Mouse (Mus musculus) C2C12 (cell line): ENCODE measurements around the gene Adat1.
"Not testable (repeated sequence)": the region's sequence is repeated elsewhere in the genome, so short reads cannot be mapped to it uniquely, and the experiment has no call there.

ENCODE experiments used
- CTCF ChIP-seq: IDR thresholded peaks from one replicate; pipeline ENCODE4 v1.5.1; 2011; ENCODE audit not compliant: control insufficient read depth, insufficient read depth, insufficient read length
- FOSL1 ChIP-seq: IDR thresholded peaks from one replicate; pipeline ENCODE4 v1.8.0; 2011; ENCODE audit warnings: mild to moderate bottlenecking, low read length; ENCODE audit not compliant: poor library complexity, insufficient read depth, severe bottlenecking

DNA sequence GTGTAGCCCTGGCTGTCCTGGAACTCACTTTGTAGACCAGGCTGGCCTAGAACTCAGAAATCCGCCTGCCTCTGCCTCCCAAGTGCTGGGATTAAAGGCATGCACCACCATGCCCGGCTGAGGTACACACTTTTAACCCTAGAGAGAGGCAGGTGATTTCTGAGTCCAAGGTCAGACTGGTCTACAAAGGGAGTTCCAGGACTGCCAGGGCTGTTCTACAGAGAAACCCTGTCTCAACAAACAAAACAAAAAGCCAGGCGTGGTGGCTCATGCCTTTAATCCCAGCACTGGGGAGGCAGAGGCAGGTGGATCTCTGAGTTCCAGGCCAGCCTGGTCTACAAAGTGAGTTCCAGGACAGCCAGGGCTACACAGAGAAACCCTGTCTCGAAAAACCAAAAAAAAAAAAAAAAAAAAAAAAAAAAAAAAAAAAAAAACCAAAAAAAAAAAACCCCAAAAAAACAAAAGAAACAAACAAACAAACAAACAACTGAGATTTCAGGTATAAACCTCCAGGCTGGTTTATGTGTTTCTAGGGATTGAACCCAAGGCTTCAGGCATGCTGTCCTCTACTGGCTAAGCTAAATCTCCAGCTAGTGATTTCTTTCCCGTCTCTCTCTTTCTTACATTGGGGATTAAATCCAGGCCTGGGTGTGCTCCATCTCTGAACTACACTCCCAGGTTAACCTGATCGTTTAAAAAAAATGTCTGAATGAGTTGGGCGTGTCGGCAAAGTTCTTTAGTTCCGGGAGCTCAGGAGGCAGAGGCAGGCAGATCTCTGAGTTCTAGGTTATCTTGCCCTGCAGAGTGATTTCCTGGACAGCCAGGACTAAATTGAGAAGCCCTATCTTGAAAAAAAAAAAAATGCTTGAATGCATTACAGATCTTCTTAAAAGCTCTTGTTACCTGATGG, 53.8 kb downstream of the Adat1 start:
- TF ChIP-seq FOSL1, CTCF: not testable (repeated sequence)
